Mouse (Mus musculus) G1E (cell line): ENCODE measurements around the gene Zfp628.

Experiments
- CTCF ChIP-seq: IDR thresholded peaks from 2 replicates; pipeline ENCODE4 v1.5.1; 2012; ENCODE audit warnings: low read depth, low read length, inconsistent platforms, mixed read lengths
- GATA1 ChIP-seq: IDR thresholded peaks from 2 replicates; pipeline ENCODE4 v1.6.1; 2012; ENCODE audit warnings: borderline replicate concordance, low read length, inconsistent platforms, mixed read lengths
- TAL1 ChIP-seq: conservative IDR thresholded peaks from 2 replicates; pipeline ENCODE4 v1.6.1; 2012; ENCODE audit warnings: low read depth, low read length, inconsistent platforms, mixed read lengths

GRCm38 (mm10) chr7:4922931-4923565, 8.0 kb downstream of the Zfp628 start:
- no peak for TF ChIP-seq CTCF
- TF ChIP-seq GATA1 = no peak
- TF ChIP-seq TAL1 = no peak
